Comparison of ENCODE assay signal across 16 mouse cellular contexts in the genomic region with DNA sequence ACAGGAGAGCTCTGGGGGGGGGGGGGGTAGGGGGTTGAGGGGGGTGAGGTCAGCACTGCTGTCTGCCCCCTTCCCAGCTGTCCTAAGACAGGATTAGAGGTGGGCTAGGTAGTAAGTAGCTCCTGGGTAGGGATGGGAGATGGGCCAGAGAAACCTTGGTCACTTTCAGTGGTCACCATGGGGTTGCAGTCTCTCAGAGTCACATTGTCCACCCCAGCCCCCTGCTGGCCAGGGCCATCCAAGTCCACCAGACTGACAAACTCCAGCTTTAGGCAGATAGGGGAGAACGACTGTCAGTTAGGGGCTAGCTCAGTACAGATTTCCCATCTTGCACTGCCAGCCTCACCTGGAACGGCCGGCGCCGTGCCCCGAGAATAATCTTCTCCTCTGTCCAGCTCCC. TPM values are rescaled to one million over a fixed set of nuclear protein-coding genes. Genes with fewer than 3 reads are reported as not detected.
DNase-seq lines count a peak whose midpoint lies in the region; ATAC-seq and TF ChIP-seq lines count a peak whose summit lies in the region.
"Had no signal": no experiment of that assay in that cellular context is flagged by ENCODE, and none has a peak within 500 bp of the region (broad histone marks: within the 10 kb centered on the region; RNA-seq: fewer than 3 reads in every experiment).

No protein-coding gene starts in this region.

- no peak for ATAC-seq in liver, postnatal 0 days
- no peak for ATAC-seq in liver, embryonic 12.5 days
- no peak for ATAC-seq in intestine, embryonic 15.5 days
- ATAC-seq in megakaryocyte, adult 5-6 weeks (ENCODE audit: poor library complexity, severe bottlenecking), result no peak

- H3K4me2 ChIP-seq in liver, postnatal 0 days (ENCODE audit: low read depth, low read length), result no peak overlapping the region
- no peak overlapping the region for H3K4me2 ChIP-seq in liver, embryonic 12.5 days
- peak overlapping the region; percentile 54 for H3K4me2 ChIP-seq in intestine, embryonic 15.5 days (replicated peaks)
- H3K4me2 ChIP-seq: embryonic facial prominence, embryonic 15.5 days; forebrain, embryonic 12.5 days; neural tube, embryonic 12.5 days had no signal

- TF ChIP-seq CTCF in kidney, adult 2 months (conservative IDR thresholded peaks at IDR 0.05; ENCODE audit: insufficient read depth, insufficient read length, low read depth, low read length), result 0 out of 2 replicates have a peak, but pooled peaks have one; percentile 25
- TF ChIP-seq CTCF in liver, postnatal 0 days (IDR thresholded peaks at IDR 0.05; ENCODE audit: low read depth), result peak; percentile 26; the same call in 1 of the 2 replicates

- DNase-seq in embryo, embryonic 10 days (ENCODE audit: low spot score), result peak; percentile 27
- no peak for DNase-seq in embryo, embryonic 9.5 days (ENCODE audit: extremely low spot score)
- DNase-seq in kidney, adult 2 months, result no peak
- no peak for DNase-seq in kidney, adult 9 months
- no peak for DNase-seq in liver, postnatal 0 days
- DNase-seq: adrenal gland, postnatal 10 days; cerebellum, adult 8-10 months; kidney, postnatal 14 days; layer of hippocampus, adult 9-11 months had no signal

- TF ChIP-seq EP300 in liver, postnatal 0 days (IDR thresholded peaks at IDR 0.05; ENCODE audit: low read depth), result no peak

- H3K27me3 ChIP-seq in kidney, adult 2 months (replicated peaks; ENCODE audit: control insufficient read depth, insufficient read depth, low read length), result no peaks in the 10 kb centered on the region
- no peaks in the 10 kb centered on the region for H3K27me3 ChIP-seq in liver, postnatal 0 days (ENCODE audit: insufficient read depth, low read length)
- H3K27me3 ChIP-seq in liver, embryonic 12.5 days (replicated peaks), result no peaks in the 10 kb centered on the region
- H3K27me3 ChIP-seq in intestine, embryonic 15.5 days (replicated peaks), result no peaks in the 10 kb centered on the region
- H3K27me3 ChIP-seq: embryonic facial prominence, embryonic 15.5 days; forebrain, embryonic 12.5 days; neural tube, embryonic 12.5 days had no signal

- H3K4me3 ChIP-seq in kidney, adult 2 months (ENCODE audit: insufficient read depth, low read depth, low read length), result no peak overlapping the region
- no peak overlapping the region for H3K4me3 ChIP-seq in liver, postnatal 0 days (ENCODE audit: low read depth, low read length)
- H3K4me3 ChIP-seq in liver, embryonic 12.5 days, result no peak overlapping the region
- H3K4me3 ChIP-seq in intestine, embryonic 15.5 days (replicated peaks), result no peak overlapping the region
- H3K4me3 ChIP-seq: embryonic facial prominence, embryonic 15.5 days; forebrain, embryonic 12.5 days; neural tube, embryonic 12.5 days had no signal

- no peaks in the 10 kb centered on the region for H3K4me1 ChIP-seq in kidney, adult 2 months (ENCODE audit: control insufficient read depth, insufficient read depth, low read length)
- no peaks in the 10 kb centered on the region for H3K4me1 ChIP-seq in liver, postnatal 0 days (ENCODE audit: insufficient read depth)
- peaks cover 16% of the 10 kb centered on the region for H3K4me1 ChIP-seq in liver, embryonic 12.5 days
- H3K4me1 ChIP-seq in intestine, embryonic 15.5 days (replicated peaks), result no peaks in the 10 kb centered on the region
- H3K4me1 ChIP-seq: embryonic facial prominence, embryonic 15.5 days; forebrain, embryonic 12.5 days; neural tube, embryonic 12.5 days had no signal

- 79% methylated on average over 6 of the region's 6 CpGs for WGBS in kidney, adult 2 months
- 83% methylated on average over 6 of the region's 6 CpGs for WGBS in liver, postnatal 0 days (ENCODE audit: insufficient replicate concordance)
- WGBS in liver, embryonic 12.5 days (ENCODE audit: insufficient replicate concordance), result 83% methylated on average over 6 of the region's 6 CpGs
- WGBS in intestine, embryonic 15.5 days, result 75% methylated on average over 6 of the region's 6 CpGs

- no peaks in the 10 kb centered on the region for H3K36me3 ChIP-seq in kidney, adult 2 months (ENCODE audit: control insufficient read depth, insufficient read depth, low read length)
- H3K36me3 ChIP-seq in liver, postnatal 0 days (replicated peaks; ENCODE audit: insufficient read depth, low read length), result peaks cover 30% of the 10 kb centered on the region
- H3K36me3 ChIP-seq in liver, embryonic 12.5 days, result peaks cover 94% of the 10 kb centered on the region
- peaks cover 43% of the 10 kb centered on the region for H3K36me3 ChIP-seq in intestine, embryonic 15.5 days

- TF ChIP-seq POLR2A in kidney, adult 2 months (IDR thresholded peaks at IDR 0.05; ENCODE audit: low read depth, low read length), result no peak

- no peaks in the 10 kb centered on the region for H3K9me3 ChIP-seq in liver, postnatal 0 days (ENCODE audit: low read length)
- H3K9me3 ChIP-seq in liver, embryonic 12.5 days (replicated peaks), result no peaks in the 10 kb centered on the region
- H3K9me3 ChIP-seq in intestine, embryonic 15.5 days, result no peaks in the 10 kb centered on the region
- H3K9me3 ChIP-seq: embryonic facial prominence, embryonic 15.5 days; forebrain, embryonic 12.5 days; neural tube, embryonic 12.5 days had no signal

- no peak overlapping the region for H3K9ac ChIP-seq in liver, postnatal 0 days (replicated peaks)
- H3K9ac ChIP-seq in liver, embryonic 12.5 days, result no peak overlapping the region
- no peak overlapping the region for H3K9ac ChIP-seq in intestine, embryonic 15.5 days
- H3K9ac ChIP-seq: embryonic facial prominence, embryonic 15.5 days; forebrain, embryonic 12.5 days; neural tube, embryonic 12.5 days had no signal

- H3K27ac ChIP-seq in kidney, adult 2 months (ENCODE audit: insufficient read depth, low read depth, low read length), result no peak overlapping the region
- no peak overlapping the region for H3K27ac ChIP-seq in liver, postnatal 0 days (ENCODE audit: low read depth)
- no peak overlapping the region for H3K27ac ChIP-seq in liver, embryonic 12.5 days
- H3K27ac ChIP-seq in intestine, embryonic 15.5 days, result no peak overlapping the region
- H3K27ac ChIP-seq: embryonic facial prominence, embryonic 15.5 days; neural tube, embryonic 12.5 days had no signal

RNA-seq across cellular contexts. Expression of a gene that starts 8.1 kb away (rescaled TPM):
- polyA plus RNA-seq in kidney, adult 2 months (2012; rRNA removed), result 1.3 and 2.3 TPM in 2 replicates
- 0.07 and 0.09 TPM in 2 replicates for polyA plus RNA-seq in liver, postnatal 0 days (2015; fragmentation: Nextera tagmentation; extraction: Ambion mirVana)
- 0.38 and 0.45 TPM in 2 replicates for polyA plus RNA-seq in liver, embryonic 12.5 days (2016; fragmentation: Nextera tagmentation; extraction: Ambion mirVana)
- polyA plus RNA-seq in intestine, embryonic 15.5 days (2015; fragmentation: Nextera tagmentation; extraction: Ambion mirVana), result 297 and 389 TPM in 2 replicates
- total RNA-seq in megakaryocyte, adult 5-6 weeks (2015), result 0.09 and 2.3 TPM in 2 replicates
- 0.15 and 5.0 TPM in 2 replicates for total RNA-seq in megakaryocyte, adult 5-6 weeks (2017)

RNA-seq across cellular contexts. Expression of a gene that starts 8.5 kb away (rescaled TPM):
- 74.9 and 92.3 TPM in 2 replicates for polyA plus RNA-seq in kidney, adult 2 months (2012; rRNA removed)
- 44.7 and 46.1 TPM in 2 replicates for polyA plus RNA-seq in liver, postnatal 0 days (2015; fragmentation: Nextera tagmentation; extraction: Ambion mirVana)
- 67.8 and 69.2 TPM in 2 replicates for polyA plus RNA-seq in liver, embryonic 12.5 days (2016; fragmentation: Nextera tagmentation; extraction: Ambion mirVana)
- polyA plus RNA-seq in intestine, embryonic 15.5 days (2015; fragmentation: Nextera tagmentation; extraction: Ambion mirVana), result 163 and 190 TPM in 2 replicates
- total RNA-seq in megakaryocyte, adult 5-6 weeks (2015), result 12.7 and 15.1 TPM in 2 replicates
- 8.4 and 11.8 TPM in 2 replicates for total RNA-seq in megakaryocyte, adult 5-6 weeks (2017)

RNA-seq across cellular contexts. Expression of a gene that starts 8.9 kb away (rescaled TPM):
- 195 and 198 TPM in 2 replicates for polyA plus RNA-seq in kidney, adult 2 months (2012; rRNA removed)
- polyA plus RNA-seq in liver, postnatal 0 days (2015; fragmentation: Nextera tagmentation; extraction: Ambion mirVana), result 263 and 268 TPM in 2 replicates
- 293 and 311 TPM in 2 replicates for polyA plus RNA-seq in liver, embryonic 12.5 days (2016; fragmentation: Nextera tagmentation; extraction: Ambion mirVana)
- polyA plus RNA-seq in intestine, embryonic 15.5 days (2015; fragmentation: Nextera tagmentation; extraction: Ambion mirVana), result 339 and 367 TPM in 2 replicates
- total RNA-seq in megakaryocyte, adult 5-6 weeks (2015), result 155 and 171 TPM in 2 replicates
- total RNA-seq in megakaryocyte, adult 5-6 weeks (2017), result 133 and 145 TPM in 2 replicates

RNA-seq across cellular contexts. Expression of a gene that starts 15.0 kb away (rescaled TPM):
- 0.36 and 0.62 TPM in 2 replicates for polyA plus RNA-seq in kidney, adult 2 months (2012; rRNA removed)
- polyA plus RNA-seq in liver, postnatal 0 days (2015; fragmentation: Nextera tagmentation; extraction: Ambion mirVana), result 0.02 TPM in 1 of 2 replicates, not detected in the other
- polyA plus RNA-seq in liver, embryonic 12.5 days (2016; fragmentation: Nextera tagmentation; extraction: Ambion mirVana), result not detected in 2 replicates
- 1.7 and 2.9 TPM in 2 replicates for polyA plus RNA-seq in intestine, embryonic 15.5 days (2015; fragmentation: Nextera tagmentation; extraction: Ambion mirVana)
- not detected in 2 replicates for total RNA-seq in megakaryocyte, adult 5-6 weeks (2015)
- not detected in 2 replicates for total RNA-seq in megakaryocyte, adult 5-6 weeks (2017)
- polyA plus RNA-seq: heart, embryonic 14.5 days had no signal

RNA-seq across cellular contexts. Expression of a gene that starts 19.8 kb away (rescaled TPM):
- 14.8 and 15.3 TPM in 2 replicates for polyA plus RNA-seq in kidney, adult 2 months (2012; rRNA removed)
- 10.6 and 10.7 TPM in 2 replicates for polyA plus RNA-seq in liver, postnatal 0 days (2015; fragmentation: Nextera tagmentation; extraction: Ambion mirVana)
- polyA plus RNA-seq in liver, embryonic 12.5 days (2016; fragmentation: Nextera tagmentation; extraction: Ambion mirVana), result 22.4 and 24.4 TPM in 2 replicates
- 26.7 and 32.4 TPM in 2 replicates for polyA plus RNA-seq in intestine, embryonic 15.5 days (2015; fragmentation: Nextera tagmentation; extraction: Ambion mirVana)
- 9.1 and 9.4 TPM in 2 replicates for total RNA-seq in megakaryocyte, adult 5-6 weeks (2015)
- total RNA-seq in megakaryocyte, adult 5-6 weeks (2017), result 12.6 and 15.3 TPM in 2 replicates

Comparison
In these comparisons a context has a peak if more than half of its experiments do, and no peak if none do; other contexts are left out.
1. RNA of a gene that starts 8.1 kb away (polyA plus RNA-seq): 297 to 389 TPM in intestine, embryonic 15.5 days; 1.3 to 2.3 TPM in kidney, adult 2 months, 0.38 to 0.45 TPM in liver, embryonic 12.5 days and 0.07 to 0.09 TPM in liver, postnatal 0 days; every median in the first group is over 10 times any median in the second.